Mouse (Mus musculus): ENCODE results near the gene Duoxa2.

- TF ChIP-seq CTCF (IDR thresholded peaks at IDR 0.05; ENCODE audit: low read depth): no peak
- no peak for TF ChIP-seq EP300 (IDR thresholded peaks at IDR 0.05; ENCODE audit: low read depth)
Measured at GRCm38 (mm10) chr2:122325361-122325760, 26.7 kb downstream of the Duoxa2 start.
